Mouse (Mus musculus) gastrocnemius, postnatal 10 days (tissue): ENCODE results near the gene Ssr1. TPM values are rescaled to one million over a fixed set of nuclear protein-coding genes. Genes with fewer than 3 reads are reported as not detected.

ENCODE experiments used
- DNase-seq: peaks from one replicate; pipeline ENCODE4 v3.0.0; 2021; ENCODE audit warnings: mixed read lengths
- long read RNA-seq, 2 experiments: library from polyadenylated mRNA; stranded (forward); transcript quantifications; one replicate each; pipeline ENCODE4 v2.0.0; 2021
- total RNA-seq, 2 experiments: library from RNA; stranded (reverse); gene quantifications; 2 replicates each; pipeline ENCODE4 v1.2.3; 2021

Ssr1 gene
- total RNA-seq: 10 to 100 TPM; 64.8 to 87.4 TPM
- long read RNA-seq, experiment 1, full-length matches to known transcripts: 50 of 94 reads
- long read RNA-seq, experiment 1, partial matches to known transcripts: 2 of 94 reads
- long read RNA-seq, experiment 1, other reads (novel, unspliced or antisense): 42 of 94 reads
- long read RNA-seq, experiment 2, full-length matches to known transcripts: 46 of 96 reads
- long read RNA-seq, experiment 2, partial matches to known transcripts: 3 of 96 reads
- long read RNA-seq, experiment 2, other reads (novel, unspliced or antisense): 47 of 96 reads

DNA sequence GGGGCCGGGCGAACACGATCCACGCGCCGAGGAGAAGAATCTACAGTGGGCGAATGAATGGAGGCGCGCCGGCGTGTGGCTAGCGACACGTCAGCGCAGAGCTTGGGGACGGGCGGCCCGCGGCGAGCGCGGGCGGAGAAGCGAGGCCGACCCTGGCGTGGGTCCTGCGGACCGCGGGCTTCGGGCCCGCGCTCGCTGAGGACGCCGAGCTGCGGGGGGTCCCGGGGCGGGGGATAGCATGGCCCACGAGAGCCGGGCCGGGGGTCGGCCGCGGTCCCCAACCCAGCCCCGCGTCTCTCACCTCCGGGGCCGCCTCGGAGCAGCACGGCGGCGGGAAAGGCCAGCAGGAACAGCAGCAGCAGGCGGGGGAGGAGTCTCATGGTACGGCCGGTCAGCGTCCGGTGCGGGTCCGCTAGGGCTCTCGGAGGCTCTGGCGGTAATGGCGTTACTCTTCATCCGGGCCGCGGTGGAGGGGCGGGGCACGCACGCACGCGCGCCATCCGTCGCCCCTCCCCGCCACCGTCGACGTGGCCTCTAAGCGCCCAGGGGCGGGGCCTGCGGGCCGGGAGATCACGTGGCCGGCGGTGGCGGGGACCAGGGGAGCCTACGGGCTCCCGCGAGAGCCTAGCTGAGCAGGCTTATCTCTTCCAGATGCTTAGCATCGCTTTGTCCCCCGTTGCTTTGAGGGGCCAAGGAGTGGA is at the start of gene Ssr1:
Gene Ssr1 (minus strand): TSS at position 514 of the 701 bp plus-strand sequence.
- DNase-seq: peak; percentile 98

DNA sequence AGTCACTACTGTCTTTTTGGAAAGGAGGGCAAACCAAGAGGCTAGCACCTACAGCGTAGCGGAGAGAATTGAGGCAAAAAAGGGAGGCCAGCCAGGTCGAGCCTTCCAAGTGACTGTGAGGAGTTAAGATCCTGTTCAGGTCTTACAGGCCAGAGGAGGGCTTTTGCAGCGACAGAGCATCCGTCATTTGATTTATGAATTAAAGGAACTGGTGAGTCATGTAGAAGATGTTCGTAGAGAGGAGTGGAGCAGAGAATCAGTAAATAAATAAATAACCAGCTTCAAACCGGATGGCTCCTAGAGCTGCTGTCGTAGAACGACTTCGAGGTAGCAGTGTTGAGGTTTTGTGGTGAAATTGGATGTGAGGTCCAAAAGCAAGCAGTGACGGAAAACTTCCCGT is 43.8 kb upstream of the Ssr1 start:
- DNase-seq: no peak

DNA sequence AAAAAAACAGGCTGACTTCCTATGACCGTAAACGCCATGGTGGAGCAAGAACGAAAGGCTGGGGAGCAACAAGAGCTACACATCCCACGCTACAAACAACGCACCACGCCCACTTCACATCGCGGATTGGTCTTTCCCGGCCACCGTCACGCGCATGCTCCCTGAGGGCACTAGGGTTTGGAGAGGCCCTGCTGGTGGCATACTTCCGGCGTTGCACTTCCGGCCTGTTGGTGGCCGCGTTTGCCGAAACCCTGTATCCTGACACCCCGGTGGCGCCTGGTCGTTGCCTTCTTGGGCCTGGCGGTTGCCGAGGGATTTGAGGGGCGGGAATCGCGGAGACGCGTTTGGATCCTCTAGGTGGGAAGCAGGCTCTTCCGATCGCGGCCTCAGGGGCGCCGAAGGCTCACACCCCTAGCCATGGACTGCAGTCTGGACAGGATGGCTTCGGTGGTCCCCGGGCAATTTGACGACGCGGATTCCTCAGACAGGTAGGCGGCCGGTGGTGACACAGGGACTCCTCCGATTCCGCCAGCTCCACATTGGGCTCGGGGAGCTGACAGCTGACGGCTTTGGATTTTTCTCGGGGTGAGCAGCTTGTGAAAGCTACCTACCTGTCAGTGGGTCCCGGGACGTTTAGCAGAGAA is 43.1 kb upstream of the Ssr1 start, which contains the start of gene Cage1:
Gene Cage1 (minus strand): TSS at position 26 of the 644 bp plus-strand sequence.
- DNase-seq: peak; percentile 95

DNA sequence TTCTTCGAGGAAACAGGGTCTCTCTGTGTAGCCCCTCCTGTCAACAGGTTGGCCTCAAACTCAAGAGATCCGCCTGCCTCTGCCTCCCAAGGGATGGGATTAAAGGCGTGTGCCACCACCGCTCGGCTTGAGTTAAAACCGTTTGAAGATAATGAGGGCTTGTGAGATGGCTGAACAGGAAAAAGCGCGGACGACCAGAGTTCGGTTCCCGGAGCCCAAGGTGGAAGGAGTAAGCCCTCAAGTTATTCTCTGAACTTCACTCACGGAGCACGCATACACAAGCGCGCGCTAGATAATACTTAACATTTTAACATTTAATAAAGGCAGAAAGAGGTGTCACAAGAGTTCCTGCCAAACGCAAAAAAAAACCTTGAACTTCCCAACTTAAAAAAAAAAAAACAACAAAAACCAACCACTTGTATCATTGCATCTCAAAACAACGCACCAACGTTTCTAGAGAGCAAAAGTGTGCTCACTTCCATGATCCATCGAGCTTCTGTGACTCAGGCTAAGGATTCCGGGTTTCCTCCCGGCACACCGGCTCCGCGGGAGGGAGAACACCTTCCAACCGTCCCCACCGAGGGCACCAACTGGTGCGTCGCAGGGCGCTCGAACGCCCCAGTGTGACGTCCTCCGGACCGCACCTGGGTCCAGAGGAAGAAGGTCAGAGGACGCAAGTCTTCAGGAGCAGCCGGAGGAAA is 42.5 kb upstream of the Ssr1 start, which contains the start of gene Riok1:
Gene Riok1 (plus strand): TSS at position 653 of the 701 bp plus-strand sequence.
- DNase-seq: peak; percentile 6

DNA sequence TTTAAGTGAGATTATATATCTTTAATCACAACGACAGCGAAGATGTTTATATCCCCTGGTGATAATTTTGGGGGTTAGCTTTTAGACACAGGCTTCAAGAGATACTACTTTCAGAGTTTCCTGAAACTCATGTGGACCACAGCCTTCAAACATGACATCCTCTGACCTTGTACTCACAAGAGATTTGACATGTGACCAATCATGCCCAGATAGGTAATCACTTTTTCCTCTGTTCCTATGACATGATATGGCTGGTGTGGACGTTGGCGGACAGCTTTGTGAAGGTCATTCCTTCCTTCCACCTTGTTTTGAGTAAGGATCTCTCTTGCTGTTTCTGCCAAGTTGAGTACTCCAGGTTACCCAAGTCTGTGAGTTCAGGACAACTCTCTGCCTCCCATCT is 34.4 kb upstream of the Ssr1 start:
- DNase-seq: no peak

DNA sequence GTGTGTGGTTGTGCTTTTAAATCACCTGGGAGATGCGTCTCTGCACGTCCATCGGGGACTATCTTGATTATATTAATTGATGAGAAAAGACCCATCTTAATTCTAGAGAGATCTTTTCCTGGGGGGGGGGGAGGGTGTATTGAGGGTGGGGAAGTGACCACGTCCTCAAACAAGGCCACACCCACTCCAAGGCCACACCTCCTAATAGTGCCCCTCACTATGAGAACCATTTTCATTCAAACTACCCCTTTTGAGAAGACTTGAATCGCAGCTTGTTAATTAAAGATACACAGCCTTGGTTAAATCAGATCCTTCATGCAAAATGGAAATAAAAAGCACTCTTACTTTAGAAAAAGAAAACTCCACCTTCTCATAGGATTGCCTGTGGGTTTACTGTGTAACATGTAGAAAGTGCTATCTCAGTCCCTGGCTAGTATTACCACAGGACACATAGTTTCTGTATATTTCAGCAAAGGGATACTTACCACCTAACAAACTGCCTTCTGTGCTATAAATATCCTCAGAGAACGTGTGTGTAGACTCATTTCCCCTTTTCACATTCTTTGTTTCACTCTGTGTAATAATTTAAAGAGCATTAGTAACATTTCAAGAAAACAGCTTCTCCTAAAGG is 33.7 kb upstream of the Ssr1 start:
- DNase-seq: no peak

DNA sequence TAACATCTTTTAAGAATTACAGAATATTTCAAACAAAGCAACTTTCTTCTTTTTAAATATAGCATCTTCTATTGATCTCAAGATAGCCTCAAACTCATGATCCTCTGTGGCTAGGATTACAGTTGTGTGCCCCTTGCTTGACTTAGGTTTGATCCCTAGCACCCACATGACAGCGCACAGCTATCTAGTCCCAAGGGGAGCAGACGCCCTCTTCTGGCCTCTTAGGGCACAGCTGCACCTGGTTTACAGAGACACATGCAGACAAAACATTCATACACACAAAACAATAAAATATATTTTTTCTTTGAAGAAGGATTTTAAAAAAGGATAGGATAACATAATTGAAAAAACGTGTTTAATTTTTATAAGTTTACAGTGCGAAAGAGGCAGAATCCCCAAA is 31.9 kb upstream of the Ssr1 start:
- DNase-seq: no peak

DNA sequence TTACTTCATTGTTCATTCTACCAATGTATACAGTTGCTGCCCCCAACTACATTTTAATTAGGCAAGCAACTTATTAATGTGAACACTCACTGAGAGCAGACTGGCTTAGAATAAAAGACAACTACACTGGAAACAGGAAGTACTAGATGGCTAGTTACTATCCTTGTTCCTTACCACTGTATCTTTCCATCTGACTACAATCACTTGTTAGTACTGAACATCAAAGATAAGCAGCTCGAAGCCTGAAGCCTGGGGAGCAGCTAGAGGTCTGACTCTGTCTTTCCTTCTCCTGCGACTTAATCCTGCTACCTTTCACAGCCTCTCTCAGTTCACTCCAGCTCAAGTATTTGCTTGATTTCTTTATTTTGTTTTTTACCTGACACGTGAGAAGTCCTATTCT is 24.8 kb upstream of the Ssr1 start:
- DNase-seq: no peak

DNA sequence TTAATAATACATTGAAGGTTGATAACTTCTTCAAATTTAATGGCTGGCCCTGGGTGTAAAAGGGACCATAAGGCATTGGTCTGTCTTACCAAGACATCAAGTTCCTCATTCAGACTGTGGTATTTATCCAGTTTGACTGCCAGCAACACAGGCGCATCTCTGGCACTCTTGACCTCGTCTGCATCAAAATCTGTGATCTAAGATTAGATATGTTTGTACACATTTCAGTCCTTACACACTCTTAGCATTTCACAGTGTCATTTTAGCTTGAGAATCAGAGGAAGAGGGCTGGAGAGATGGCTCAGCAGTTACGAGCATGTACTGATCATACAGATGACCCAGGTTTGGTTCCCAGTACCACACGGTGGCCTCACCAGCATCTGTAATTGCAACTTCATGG is 21.6 kb upstream of the Ssr1 start:
- no peak for DNase-seq

DNA sequence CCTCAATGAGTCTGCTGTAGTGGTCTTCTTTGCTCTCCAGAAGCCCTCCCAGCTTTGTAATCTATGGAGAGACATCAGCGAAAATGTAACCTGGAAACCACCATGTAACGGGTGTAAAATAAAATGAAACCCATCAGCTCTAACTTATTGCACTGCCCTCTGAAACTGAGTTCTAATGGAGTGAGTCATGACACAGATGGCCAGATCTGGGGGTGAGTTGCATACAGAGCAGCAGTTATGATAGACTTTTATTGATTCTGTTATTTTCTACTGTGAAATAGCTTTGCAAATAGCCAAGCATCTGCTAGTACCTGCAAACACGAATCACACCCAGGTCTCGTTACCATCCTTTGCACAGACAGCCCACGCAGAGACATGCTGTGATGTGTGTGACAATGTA is 18.4 kb upstream of the Ssr1 start:
- DNase-seq: no peak

DNA sequence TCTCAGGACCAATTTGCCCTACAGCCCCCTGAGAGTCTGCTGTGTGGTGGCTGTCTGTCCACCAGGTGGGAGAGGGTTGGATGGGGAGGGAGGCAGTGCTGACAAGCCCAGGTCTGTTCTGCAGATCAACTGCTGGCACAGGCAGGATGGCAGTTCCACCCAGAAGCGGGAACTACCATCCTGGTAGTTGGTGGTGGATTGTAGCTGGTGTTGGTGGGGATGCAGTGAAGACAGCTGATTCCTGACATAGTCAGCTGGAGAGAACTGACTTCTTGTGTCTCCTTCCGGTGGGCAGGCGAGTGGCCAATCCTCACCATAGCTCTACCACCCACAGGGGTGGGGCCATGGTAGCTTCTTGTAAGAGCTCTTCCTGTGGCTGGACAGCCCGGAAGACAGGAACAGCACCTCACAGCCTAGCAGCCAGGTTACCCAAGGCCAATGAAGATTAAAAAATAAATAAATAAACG is 16.5 kb upstream of the Ssr1 start:
- no peak for DNase-seq

DNA sequence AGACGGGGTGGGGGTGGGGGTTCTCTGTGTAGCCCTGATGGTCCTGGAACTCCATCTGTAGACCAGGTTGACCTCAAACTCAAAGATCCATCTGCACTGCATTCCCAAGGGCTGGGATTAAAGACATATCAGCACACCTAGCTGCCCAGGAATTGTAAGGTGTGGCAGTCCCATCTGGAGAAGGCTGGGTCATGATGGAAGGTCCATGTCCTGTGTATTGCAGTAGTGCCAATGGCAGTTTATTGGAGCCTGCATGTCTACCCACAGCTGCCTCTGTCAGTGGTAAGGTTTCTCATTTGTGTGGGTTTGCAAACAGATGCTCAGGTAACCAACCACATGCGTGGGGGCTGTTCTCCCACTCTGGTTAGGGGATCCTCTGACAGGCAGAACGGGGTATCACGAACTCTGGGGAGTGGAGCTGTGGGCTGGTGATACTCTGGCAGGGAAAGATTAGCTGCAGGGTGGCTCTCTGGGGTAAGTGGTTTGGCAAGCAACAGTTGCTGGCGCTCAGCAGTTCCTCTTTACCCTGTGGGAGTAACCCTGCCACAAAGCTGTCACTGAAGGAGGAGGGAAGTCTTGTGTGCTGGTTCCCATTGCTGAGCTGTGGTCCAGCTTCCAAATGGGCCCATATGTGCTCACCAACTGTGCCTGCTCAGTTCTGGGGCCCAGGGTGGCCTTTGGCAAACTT is 15.8 kb upstream of the Ssr1 start:
- DNase-seq: no peak

DNA sequence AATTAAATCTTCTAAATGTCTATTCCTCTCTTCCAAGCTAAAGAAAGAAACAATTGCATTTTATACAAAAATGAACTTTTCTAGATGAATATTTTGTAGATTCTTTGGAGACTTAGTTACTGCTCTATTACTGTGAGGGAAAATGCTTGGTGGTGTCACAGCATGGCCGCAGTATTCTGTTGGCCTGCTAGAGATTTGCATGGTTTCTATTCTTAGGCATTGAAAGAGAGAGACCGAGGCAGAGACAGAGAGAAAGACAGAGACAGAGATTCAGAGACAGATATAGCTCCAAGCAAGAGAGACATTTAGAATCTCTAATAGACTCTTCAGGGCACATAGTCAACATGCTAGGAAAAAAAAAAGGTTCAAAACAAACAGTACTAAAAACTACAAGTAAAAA is 14.0 kb upstream of the Ssr1 start:
- DNase-seq: no peak

DNA sequence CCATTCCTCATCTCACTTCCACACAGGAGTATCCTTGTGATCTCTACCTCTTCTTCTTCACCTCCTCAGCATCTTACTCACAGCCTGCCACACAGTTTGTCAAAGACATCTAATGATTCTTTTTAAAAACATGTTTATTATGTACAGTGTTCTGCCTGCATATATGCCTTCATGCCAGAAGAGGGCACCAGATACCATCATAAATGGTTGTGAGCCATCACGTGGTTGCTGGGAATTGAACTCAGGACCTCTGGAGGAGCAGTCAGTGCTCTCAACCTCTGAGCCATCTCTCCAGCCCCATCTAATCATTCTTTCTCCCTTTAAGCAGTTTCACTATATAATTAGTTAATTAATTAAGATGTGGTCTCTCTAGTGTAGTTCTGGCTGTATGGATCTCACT is 8.4 kb upstream of the Ssr1 start:
- DNase-seq: no peak

DNA sequence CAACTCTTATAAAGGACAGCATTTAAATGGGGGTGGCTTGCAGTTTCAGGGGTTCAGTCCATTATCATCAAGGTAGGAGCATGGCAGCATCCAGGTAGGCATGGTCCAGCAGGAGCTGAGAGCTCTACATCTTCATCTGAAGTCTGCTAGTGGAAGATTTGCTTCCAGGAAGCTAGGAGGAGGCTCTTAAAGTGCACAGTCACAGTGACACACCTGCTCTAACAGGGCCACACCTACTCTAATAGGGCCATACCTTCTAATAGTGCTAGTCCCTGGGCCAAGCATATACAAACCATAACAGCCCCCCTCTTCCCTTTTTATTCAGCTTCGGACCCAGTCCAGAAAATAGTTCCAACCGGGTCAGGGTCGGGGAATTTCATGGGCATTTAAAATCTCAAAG is 5.7 kb upstream of the Ssr1 start:
- no peak for DNase-seq

DNA sequence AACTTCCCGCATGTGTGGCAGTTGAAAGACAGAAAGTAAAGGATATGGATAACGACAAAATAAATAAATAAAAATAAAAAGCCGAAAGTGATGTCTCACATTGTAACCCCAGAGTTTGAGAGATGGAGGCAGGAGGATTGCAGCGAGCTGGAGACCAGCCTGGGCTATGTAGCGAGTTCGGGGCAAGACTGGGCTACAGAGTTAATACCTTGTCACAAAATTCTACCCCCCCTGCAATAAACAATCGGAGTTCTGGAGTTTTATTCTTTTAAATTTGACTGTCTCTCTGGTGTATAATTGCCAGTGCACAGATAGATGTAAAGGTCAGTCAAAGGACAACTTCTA is 360 bp upstream of the Ssr1 start:
- no peak for DNase-seq

DNA sequence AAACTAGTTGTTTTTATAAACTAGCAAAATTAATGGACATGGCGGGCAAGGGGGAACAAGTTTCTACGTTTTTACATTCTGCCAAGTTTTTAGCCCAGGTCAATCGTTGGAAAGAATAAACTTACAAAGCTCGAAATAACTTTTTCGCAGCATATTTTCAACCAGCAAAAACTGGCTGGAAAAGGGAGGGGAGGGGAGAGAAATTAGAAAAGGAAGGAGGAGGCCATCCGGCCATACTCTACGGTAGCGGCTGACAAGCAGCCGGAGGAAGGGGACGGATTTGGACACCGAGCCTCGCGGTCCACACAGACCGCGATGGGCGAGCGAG is 677 bp downstream of the Ssr1 start:
- no peak for DNase-seq

DNA sequence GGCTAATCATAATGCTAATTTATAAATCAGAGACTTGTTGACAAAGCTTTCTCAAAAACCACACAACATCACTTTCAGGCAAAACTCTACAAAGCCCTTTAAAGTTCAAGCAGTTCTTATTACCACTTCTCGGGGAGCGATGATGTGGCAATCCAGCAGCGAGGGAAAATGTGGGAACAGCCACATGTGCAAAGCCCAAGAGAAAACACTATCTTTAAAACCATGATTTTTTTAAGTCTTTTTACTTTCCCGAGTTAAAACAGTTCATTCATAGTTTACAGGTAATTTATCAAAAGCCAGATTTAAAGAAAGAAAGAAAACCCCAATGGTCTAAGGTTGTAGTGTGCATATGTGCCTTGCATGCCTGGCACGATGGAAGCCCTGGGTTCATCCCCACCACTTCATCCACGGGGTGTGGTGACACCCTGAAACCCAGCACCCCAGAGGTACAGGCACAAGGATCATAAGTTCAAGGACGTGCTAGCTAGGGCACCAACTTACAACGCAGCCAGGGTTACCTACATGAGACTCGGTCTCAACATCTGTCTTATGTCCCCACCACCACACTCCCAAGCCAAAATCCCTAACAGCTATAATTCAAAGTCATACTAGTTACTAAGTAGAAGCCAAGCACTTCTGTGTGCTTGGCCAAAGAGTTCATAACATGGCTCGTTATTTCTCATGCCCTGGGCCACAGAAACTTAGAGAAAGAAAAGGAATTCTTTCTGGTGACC is 1.2 kb downstream of the Ssr1 start:
- DNase-seq: no peak

DNA sequence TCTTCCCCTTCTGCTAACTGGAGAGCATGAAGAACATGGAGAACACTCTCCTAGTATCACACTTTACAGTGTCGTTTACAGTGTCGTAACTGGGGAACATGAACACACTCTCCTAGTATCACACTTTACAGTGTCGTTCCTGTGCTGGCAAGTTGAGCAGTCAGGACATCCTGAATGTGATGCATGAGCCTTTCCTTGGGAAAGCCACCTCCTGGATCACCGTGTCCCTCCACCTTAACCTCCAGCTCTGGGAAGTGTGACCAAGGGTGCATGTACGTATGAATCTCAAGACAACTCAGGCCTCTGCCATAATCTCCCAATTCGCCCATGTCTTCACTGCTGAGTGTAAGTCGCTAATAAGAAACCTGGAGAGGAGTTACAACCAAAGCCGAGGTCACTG is 4.3 kb downstream of the Ssr1 start:
- DNase-seq: no peak

DNA sequence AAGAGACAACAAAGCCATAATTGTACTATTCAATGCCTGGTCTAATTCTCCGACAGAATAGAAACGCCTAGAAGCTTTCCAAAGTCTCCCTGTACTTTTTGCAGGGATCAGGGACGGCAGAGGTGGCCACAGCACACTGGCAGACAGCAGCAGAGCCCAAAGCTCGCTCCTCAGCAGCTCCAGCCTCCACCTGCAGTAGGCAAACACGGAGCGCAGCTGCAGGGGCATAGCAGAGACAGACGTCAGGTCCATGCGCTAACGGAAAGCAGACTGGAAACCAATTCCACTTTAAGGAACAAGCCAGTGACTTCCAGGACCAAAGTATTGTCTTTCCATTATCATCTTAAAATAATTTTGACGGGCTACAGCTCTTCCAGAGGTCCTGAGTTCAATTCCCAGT is 7.9 kb downstream of the Ssr1 start:
- no peak for DNase-seq

DNA sequence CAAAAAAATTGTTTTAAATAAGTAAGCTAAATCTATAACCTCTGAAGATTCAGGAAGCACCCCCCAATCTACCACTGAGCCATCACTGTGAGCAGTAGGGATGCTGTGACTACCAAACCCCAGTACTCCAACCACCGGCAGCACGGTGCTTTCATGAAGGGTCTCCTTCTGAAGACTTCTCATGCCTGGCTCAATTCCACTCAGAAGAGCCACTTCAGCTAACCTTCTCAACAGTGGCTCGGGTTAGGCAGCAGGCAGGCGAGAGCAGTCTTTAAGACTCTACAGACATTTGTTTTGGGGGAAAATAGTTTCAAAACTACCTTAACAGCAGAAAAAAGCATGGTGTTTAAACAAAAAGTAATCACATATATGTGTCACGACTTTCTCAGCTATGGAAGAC is 13.0 kb downstream of the Ssr1 start:
- no peak for DNase-seq
